Mouse (Mus musculus) spleen, adult 18-20 months (tissue): Measurements from ENCODE around the gene Fam78a.

Source experiments
- DNase-seq, 2 experiments: peaks; one replicate each; pipeline ENCODE4 v3.0.0; 2022; ENCODE audit warnings: mixed read lengths in 2 of 2

The Fam78a gene

GRCm38 (mm10) chr2:32096122-32096420, 11.4 kb upstream of the Fam78a start:
- DNase-seq, result no peak

- no peak for DNase-seq
Measured at GRCm38 (mm10) chr2:32095351-32096121, 10.9 kb upstream of the Fam78a start, which contains the start of gene Plpp7. TSS of gene Plpp7 (plus strand) at chr2:32095528.

GRCm38 (mm10) chr2:32094001-32094707, 9.5 kb upstream of the Fam78a start:
- no peak for DNase-seq

GRCm38 (mm10) chr2:32091956-32092355, 7.3 kb upstream of the Fam78a start:
- DNase-seq, result no peak

GRCm38 (mm10) chr2:32090145-32090544, 5.5 kb upstream of the Fam78a start:
- no peak for DNase-seq

- DNase-seq, result no peak
Measured at GRCm38 (mm10) chr2:32089606-32090005, 4.9 kb upstream of the Fam78a start.

GRCm38 (mm10) chr2:32088372-32088981, 3.8 kb upstream of the Fam78a start:
- no peak for DNase-seq

GRCm38 (mm10) chr2:32087606-32088005, 2.9 kb upstream of the Fam78a start:
- DNase-seq, result no peak

- DNase-seq, result no peak
Measured at GRCm38 (mm10) chr2:32085231-32085630, 574 bp upstream of the Fam78a start.

- DNase-seq, result peak in 1 of 2 experiments; percentile 16
Measured at GRCm38 (mm10) chr2:32084872-32085199, 179 bp upstream of the Fam78a start.

GRCm38 (mm10) chr2:32083159-32084011, 1.3 kb downstream of the Fam78a start:
- peak; percentile 66 to 76 for DNase-seq

GRCm38 (mm10) chr2:32082229-32082628, 2.4 kb downstream of the Fam78a start:
- DNase-seq, result no peak

GRCm38 (mm10) chr2:32081296-32081929, 3.2 kb downstream of the Fam78a start:
- DNase-seq, result no peak

GRCm38 (mm10) chr2:32080681-32081080, 4.0 kb downstream of the Fam78a start:
- DNase-seq, result no peak

GRCm38 (mm10) chr2:32079191-32079725, 5.4 kb downstream of the Fam78a start:
- no peak for DNase-seq

GRCm38 (mm10) chr2:32078522-32078921, 6.1 kb downstream of the Fam78a start:
- DNase-seq, result peak; percentile 53 to 54

GRCm38 (mm10) chr2:32077744-32078143, 6.9 kb downstream of the Fam78a start:
- DNase-seq, result no peak

- no peak for DNase-seq
Measured at GRCm38 (mm10) chr2:32075368-32075767, 9.3 kb downstream of the Fam78a start.

GRCm38 (mm10) chr2:32074404-32074803, 10.3 kb downstream of the Fam78a start:
- no peak for DNase-seq

- no peak for DNase-seq
Measured at GRCm38 (mm10) chr2:32070747-32071146, 13.9 kb downstream of the Fam78a start.

GRCm38 (mm10) chr2:32068811-32069607, 15.6 kb downstream of the Fam78a start:
- no peak for DNase-seq
